Mouse (Mus musculus) myocyte (in vitro differentiated cells): Measurements from ENCODE around the gene Nlrp3. TPM values are rescaled to one million over a fixed set of nuclear protein-coding genes. Genes with fewer than 3 reads are reported as not detected.

Experiments
- H3K27me3 ChIP-seq: one replicate; pipeline ENCODE4 v1.6.1; 2011; ENCODE audit not compliant: control insufficient read depth, insufficient read depth, insufficient read length
- H3K36me3 ChIP-seq: one replicate; pipeline ENCODE4 v1.6.1; 2011; ENCODE audit not compliant: control insufficient read depth, insufficient read depth
- H3K4me2 ChIP-seq: one replicate; pipeline ENCODE4 v1.6.1; 2011; ENCODE audit warnings: low read depth, control low read depth
- H3K4me3 ChIP-seq: one replicate; pipeline ENCODE4 v1.5.1; 2011; ENCODE audit warnings: mild to moderate bottlenecking, control low read depth, moderate library complexity
- H3K79me2 ChIP-seq: one replicate; pipeline ENCODE4 v1.6.1; 2011; ENCODE audit not compliant: control insufficient read depth, insufficient read depth
- H3ac ChIP-seq: one replicate; pipeline ENCODE4 v1.6.1; 2011; ENCODE audit not compliant: control insufficient read depth, insufficient read length
- CEBPB ChIP-seq: IDR thresholded peaks from 2 replicates; pipeline ENCODE4 v1.6.1; 2011; ENCODE audit warnings: mild to moderate bottlenecking, moderate library complexity; ENCODE audit not compliant: poor library complexity, insufficient read depth, severe bottlenecking
- E2F4 ChIP-seq: IDR thresholded peaks from one replicate; pipeline ENCODE4 v1.6.1; 2011; ENCODE audit warnings: mild to moderate bottlenecking, control low read depth, moderate library complexity; ENCODE audit not compliant: insufficient read depth
- MAX ChIP-seq: IDR thresholded peaks from one replicate; pipeline ENCODE4 v1.6.1; 2011; ENCODE audit warnings: low read depth, mild to moderate bottlenecking, control low read depth
- MYOD1 ChIP-seq, 3 experiments: IDR thresholded peaks; one replicate each; pipeline ENCODE4 v1.6.1; 2011; ENCODE audit warnings: control low read depth in 2 of 3, low read depth in 2 of 3, mild to moderate bottlenecking in 2 of 3, moderate library complexity in 1 of 3; ENCODE audit not compliant: insufficient read length in 2 of 3, control insufficient read depth in 1 of 3
- MYOG ChIP-seq, 3 experiments: IDR thresholded peaks; one replicate each; pipeline ENCODE4 v1.6.1; 2011; ENCODE audit warnings: control low read depth in 2 of 3, low read depth in 2 of 3, mild to moderate bottlenecking in 2 of 3; ENCODE audit not compliant: insufficient read length in 2 of 3, control insufficient read depth in 1 of 3, insufficient read depth in 1 of 3
- POLR2A ChIP-seq: IDR thresholded peaks from one replicate; pipeline ENCODE4 v1.6.1; 2011; ENCODE audit warnings: low read depth, mild to moderate bottlenecking, control low read depth, moderate library complexity; ENCODE audit not compliant: insufficient read length
- POLR2AphosphoS2 ChIP-seq: IDR thresholded peaks from one replicate; pipeline ENCODE4 v1.6.1; 2011; ENCODE audit warnings: low read depth, control low read depth; ENCODE audit not compliant: insufficient read length
- REST ChIP-seq: IDR thresholded peaks from one replicate; pipeline ENCODE4 v1.6.1; 2011; ENCODE audit warnings: mild to moderate bottlenecking, control low read depth, moderate library complexity; ENCODE audit not compliant: insufficient read depth, insufficient read length
- SRF ChIP-seq: IDR thresholded peaks from one replicate; pipeline ENCODE4 v1.6.1; 2011; ENCODE audit warnings: low read depth; ENCODE audit not compliant: control insufficient read depth, insufficient read length
- TCF12 ChIP-seq: IDR thresholded peaks from one replicate; pipeline ENCODE4 v1.6.1; 2011; ENCODE audit warnings: mild to moderate bottlenecking, control low read depth; ENCODE audit not compliant: poor library complexity, insufficient read depth, severe bottlenecking
- TCF3 ChIP-seq: IDR thresholded peaks from one replicate; pipeline ENCODE4 v1.6.1; 2011; ENCODE audit warnings: low read depth, control low read depth; ENCODE audit not compliant: insufficient read length
- USF1 ChIP-seq: IDR thresholded peaks from one replicate; pipeline ENCODE4 v1.6.1; 2011; ENCODE audit warnings: low read depth, mild to moderate bottlenecking, control low read depth, moderate library complexity
- polyA plus RNA-seq: library from polyadenylated mRNA; unstranded; fragments of >200 nt; fragmentation: generic; extraction: Trizol; gene quantifications from one replicate; pipeline ENCODE4 v1.2.1, GENCODE M21; 2012; ENCODE audit warnings: missing spikeins

The Nlrp3 gene
- polyA plus RNA-seq, 1 experiment: 0.02 TPM

- H3K4me2 ChIP-seq: no peak overlapping the region
- no peaks in the 10 kb centered on the region for H3K27me3 ChIP-seq
- H3ac ChIP-seq: no peak overlapping the region
- H3K36me3 ChIP-seq: no peaks in the 10 kb centered on the region
- H3K79me2 ChIP-seq: no peaks in the 10 kb centered on the region
- no peak for TF ChIP-seq E2F4
- no peak for TF ChIP-seq POLR2A
- no peak for TF ChIP-seq TCF3
- TF ChIP-seq MYOG (IDR thresholded peaks at IDR 0.05; ENCODE audit: control insufficient read depth in 1 of 3, insufficient read depth in 1 of 3, insufficient read length in 2 of 3, low read depth in 2 of 3): no peak
- no peak for TF ChIP-seq MAX
- no peak for TF ChIP-seq TCF12
- no peak for TF ChIP-seq USF1
- TF ChIP-seq MYOD1 (IDR thresholded peaks at IDR 0.05; ENCODE audit: control insufficient read depth in 1 of 3, insufficient read length in 2 of 3, low read depth in 2 of 3): no peak
- TF ChIP-seq REST: no peak
- no peak for TF ChIP-seq POLR2AphosphoS2
- TF ChIP-seq SRF: no peak
- no peak for TF ChIP-seq CEBPB
- H3K4me3 ChIP-seq: no peak overlapping the region
Observed at GRCm38 (mm10) chr11:59519741-59520495, 21.4 kb upstream of the Nlrp3 start.

DNA sequence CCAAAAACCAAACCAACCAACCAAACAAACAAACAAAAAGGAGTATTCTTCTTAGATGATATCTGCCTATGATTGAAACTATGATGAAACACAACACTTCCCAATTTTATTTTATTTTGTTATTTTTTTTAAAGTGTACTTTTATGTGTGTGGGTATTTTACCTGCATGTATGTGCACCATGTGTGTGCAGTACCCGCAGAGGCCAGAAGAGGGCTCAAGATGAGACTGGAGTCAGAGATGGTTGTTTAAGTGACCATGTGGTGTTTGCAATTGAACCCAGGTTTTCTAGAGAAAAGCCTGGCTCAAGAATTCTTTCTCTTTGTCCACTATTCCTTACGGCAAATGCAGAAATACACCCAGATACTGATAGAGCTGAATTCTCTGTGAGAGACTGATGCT is 17.2 kb upstream of the Nlrp3 start:
- no peak overlapping the region for H3K4me2 ChIP-seq
- no peaks in the 10 kb centered on the region for H3K27me3 ChIP-seq
- no peaks in the 10 kb centered on the region for H3K79me2 ChIP-seq
- no peak overlapping the region for H3K4me3 ChIP-seq
- H3ac ChIP-seq: no peak overlapping the region
- TF ChIP-seq SRF: no peak
- H3K36me3 ChIP-seq: no peaks in the 10 kb centered on the region

GRCm38 (mm10) chr11:59525237-59525636 is 16.1 kb upstream of the Nlrp3 start:
- TF ChIP-seq SRF (no peak), MYOG (IDR thresholded peaks at IDR 0.05; ENCODE audit: control insufficient read depth in 1 of 3, insufficient read depth in 1 of 3, insufficient read length in 2 of 3, low read depth in 2 of 3) (no peak), TCF12 (no peak), REST (no peak), CEBPB (no peak), TCF3 (no peak), MAX (no peak), E2F4 (no peak), POLR2AphosphoS2 (no peak), MYOD1 (IDR thresholded peaks at IDR 0.05; ENCODE audit: control insufficient read depth in 1 of 3, insufficient read length in 2 of 3, low read depth in 2 of 3) (no peak), POLR2A (no peak), USF1 (no peak)
- H3K4me3 ChIP-seq: no peak overlapping the region
- no peaks in the 10 kb centered on the region for H3K36me3 ChIP-seq
- no peak overlapping the region for H3ac ChIP-seq
- no peak overlapping the region for H3K4me2 ChIP-seq
- H3K27me3 ChIP-seq: no peaks in the 10 kb centered on the region
- H3K79me2 ChIP-seq: no peaks in the 10 kb centered on the region

DNA sequence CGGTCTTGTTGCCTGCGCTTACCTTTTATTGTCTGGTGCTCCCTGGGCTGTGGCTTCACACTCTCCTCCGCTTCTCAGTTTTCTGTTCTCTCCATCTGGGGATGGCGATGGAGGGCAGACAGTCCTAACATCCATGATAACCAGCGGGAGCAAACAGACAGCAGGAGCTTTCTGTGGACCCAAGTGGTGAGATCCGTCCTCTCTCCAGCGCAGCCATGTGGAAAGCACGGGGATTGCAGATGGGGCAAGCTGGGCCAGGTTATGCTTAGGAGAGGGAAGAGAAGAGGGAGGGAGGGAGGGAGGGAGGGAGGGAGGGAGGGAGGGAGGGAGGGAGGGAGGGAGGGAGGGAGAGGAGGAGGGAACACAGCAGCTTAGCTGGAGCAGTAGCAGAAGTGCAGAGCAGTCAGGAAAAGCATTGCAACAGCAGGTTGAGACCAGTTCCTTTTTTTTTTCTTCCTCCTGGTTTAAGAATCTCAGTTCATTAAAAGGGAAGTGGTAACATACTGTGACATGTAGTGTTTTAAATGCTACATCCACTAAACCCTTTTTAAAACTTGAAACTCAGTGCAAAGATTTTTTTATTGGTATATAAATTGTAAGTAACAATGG is 14.8 kb upstream of the Nlrp3 start, which contains the start of gene Zkscan17:
TSS of gene Zkscan17 (minus strand) at position 280 of the 609 bp plus-strand sequence.
- TF ChIP-seq MYOG (IDR thresholded peaks at IDR 0.05; ENCODE audit: control insufficient read depth in 1 of 3, insufficient read depth in 1 of 3, insufficient read length in 2 of 3, low read depth in 2 of 3): no peak
- no peak within 1 kb of the TSS for H3ac ChIP-seq
- no peaks in the 10 kb centered on the region for H3K79me2 ChIP-seq
- no peaks in the 10 kb centered on the region for H3K36me3 ChIP-seq
- H3K4me2 ChIP-seq: no peak within 1 kb of the TSS
- H3K27me3 ChIP-seq: no peaks in the 10 kb centered on the region
- H3K4me3 ChIP-seq: no peak within 1 kb of the TSS

DNA sequence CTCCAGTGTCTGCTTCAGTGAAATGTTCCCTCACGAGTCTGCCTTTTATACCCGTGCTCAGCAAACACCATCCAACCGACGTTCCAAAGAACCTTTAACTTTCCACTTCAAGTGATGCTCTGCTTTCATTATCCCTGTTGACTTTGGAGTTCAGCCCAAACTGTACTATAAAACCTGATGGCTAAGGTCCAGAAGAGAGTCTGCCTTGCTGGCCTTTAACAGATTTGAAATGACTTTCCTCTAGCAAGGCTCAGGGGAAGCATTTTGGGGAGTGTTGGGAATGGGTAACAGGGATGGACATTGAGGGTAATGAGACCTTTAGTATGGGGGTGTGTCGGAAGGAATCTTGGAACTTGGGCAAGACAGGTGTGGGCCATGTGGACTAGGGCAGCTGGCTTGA is 11.1 kb upstream of the Nlrp3 start:
- no peaks in the 10 kb centered on the region for H3K79me2 ChIP-seq
- H3K36me3 ChIP-seq: no peaks in the 10 kb centered on the region
- H3K4me2 ChIP-seq: no peak overlapping the region
- TF ChIP-seq MAX: no peak
- no peak for TF ChIP-seq E2F4
- no peak for TF ChIP-seq MYOD1 (IDR thresholded peaks at IDR 0.05; ENCODE audit: control insufficient read depth in 1 of 3, insufficient read length in 2 of 3, low read depth in 2 of 3)
- H3K27me3 ChIP-seq: no peaks in the 10 kb centered on the region
- H3ac ChIP-seq: no peak overlapping the region
- H3K4me3 ChIP-seq: no peak overlapping the region
